Mouse (Mus musculus): ENCODE data around the gene 4930595D18Rik. TPM values are rescaled to one million over a fixed set of nuclear protein-coding genes. Genes with fewer than 3 reads are reported as not detected.

The 4930595D18Rik gene
- total and polyA plus RNA-seq, 3 experiments: 0.35 TPM; not detected in 2

GRCm38 (mm10) chr12:111196548-111196947 is 12.3 kb upstream of the 4930595D18Rik start:
- Histone ChIP-seq H3K9me3 (replicated peaks; ENCODE audit: insufficient read depth, low read length) (no peaks in the 10 kb centered on the region), H3K79me2 (ENCODE audit: control insufficient read depth, insufficient read depth, low read length, poor library complexity) (peaks cover 11% of the 10 kb centered on the region), H3K36me3 (ENCODE audit: control insufficient read depth in 1 of 2, insufficient read depth in 2 of 2, low read length in 2 of 2) (peaks cover 0 to 7% of the 10 kb centered on the region in 2 experiments; a peak in 1 of 4 replicates), H3K27ac (ENCODE audit: control insufficient read depth, low read depth, low read length) (no peak overlapping the region), H3K4me3 (ENCODE audit: control insufficient read depth in 1 of 2, insufficient read depth in 1 of 2, low read depth in 2 of 2, low read length in 2 of 2) (no peak overlapping the region), H3K4me1 (ENCODE audit: control insufficient read depth in 1 of 2, insufficient read depth in 2 of 2, low read length in 2 of 2) (no peaks in the 10 kb centered on the region), H3K9ac (ENCODE audit: control insufficient read depth, low read depth, low read length, poor library complexity, severe bottlenecking) (no peak overlapping the region), H3K27me3 (ENCODE audit: control insufficient read depth in 1 of 2, insufficient read depth in 2 of 2, low read length in 2 of 2) (no peaks in the 10 kb centered on the region)
- no peak for TF ChIP-seq ZMIZ1 (IDR thresholded peaks at IDR 0.05; ENCODE audit: low read depth, low read length)
- TF ChIP-seq ZC3H11A (IDR thresholded peaks at IDR 0.05; ENCODE audit: low read depth, low read length): no peak
- no peak for TF ChIP-seq UBTF (IDR thresholded peaks at IDR 0.05; ENCODE audit: borderline replicate concordance, insufficient read depth, low read depth, low read length)
- TF ChIP-seq ZKSCAN1 (IDR thresholded peaks at IDR 0.05; ENCODE audit: low read depth, low read length): no peak
- TF ChIP-seq RAD21 (IDR thresholded peaks at IDR 0.05; ENCODE audit: low read depth, low read length): no peak
- no peak for TF ChIP-seq SMC3 (IDR thresholded peaks at IDR 0.05; ENCODE audit: low read depth, low read length)
- no peak for TF ChIP-seq ELF1 (IDR thresholded peaks at IDR 0.05; ENCODE audit: low read depth, low read length)
- TF ChIP-seq MXI1 (IDR thresholded peaks at IDR 0.05; ENCODE audit: low read depth, low read length): no peak
- TF ChIP-seq JUND (IDR thresholded peaks at IDR 0.05; ENCODE audit: low read depth, low read length): no peak
- TF ChIP-seq CHD2 (IDR thresholded peaks at IDR 0.05; ENCODE audit: low read length): no peak
- no peak for TF ChIP-seq POLR2AphosphoS2 (IDR thresholded peaks at IDR 0.05; ENCODE audit: low read length)
- no peak for DNase-seq (ENCODE audit: low read depth, low spot score)

GRCm38 (mm10) chr12:111193331-111193730 is 9.0 kb upstream of the 4930595D18Rik start:
- no peaks in the 10 kb centered on the region for H3K4me1 ChIP-seq (ENCODE audit: control insufficient read depth in 1 of 2, insufficient read depth in 2 of 2, low read length in 2 of 2)

More at GRCm38 (mm10) chr12:111193331-111193730, 9.0 kb upstream of the 4930595D18Rik start:
- Histone ChIP-seq H3K36me3 (ENCODE audit: control insufficient read depth in 1 of 2, insufficient read depth in 2 of 2, low read length in 2 of 2) (peaks cover 0 to 11% of the 10 kb centered on the region in 2 experiments; a peak in 2 of 4 replicates), H3K9ac (ENCODE audit: control insufficient read depth, low read depth, low read length, poor library complexity, severe bottlenecking) (no peak overlapping the region), H3K27me3 (ENCODE audit: control insufficient read depth in 1 of 2, insufficient read depth in 2 of 2, low read length in 2 of 2) (no peaks in the 10 kb centered on the region), H3K9me3 (replicated peaks; ENCODE audit: insufficient read depth, low read length) (no peaks in the 10 kb centered on the region), H3K27ac (ENCODE audit: control insufficient read depth, low read depth, low read length) (no peak overlapping the region), H3K79me2 (ENCODE audit: control insufficient read depth, insufficient read depth, low read length, poor library complexity) (peaks cover 12% of the 10 kb centered on the region), H3K4me3 (ENCODE audit: control insufficient read depth in 1 of 2, insufficient read depth in 1 of 2, low read depth in 2 of 2, low read length in 2 of 2) (no peak overlapping the region)
- TF ChIP-seq TCF12 (IDR thresholded peaks at IDR 0.05; ENCODE audit: low read depth, low read length) (no peak), UBTF (IDR thresholded peaks at IDR 0.05; ENCODE audit: borderline replicate concordance, insufficient read depth, low read depth, low read length) (no peak), KAT2A (conservative IDR thresholded peaks at IDR 0.05; ENCODE audit: low read depth, low read length) (no peak), MXI1 (IDR thresholded peaks at IDR 0.05; ENCODE audit: low read depth, low read length) (no peak), ZKSCAN1 (IDR thresholded peaks at IDR 0.05; ENCODE audit: low read depth, low read length) (no peak), CHD2 (IDR thresholded peaks at IDR 0.05; ENCODE audit: low read length) (no peak), SMC3 (IDR thresholded peaks at IDR 0.05; ENCODE audit: low read depth, low read length) (no peak), POLR2AphosphoS2 (IDR thresholded peaks at IDR 0.05; ENCODE audit: low read length) (no peak), USF1 (IDR thresholded peaks at IDR 0.05; ENCODE audit: low read depth, low read length) (no peak), EP300 (IDR thresholded peaks at IDR 0.05; ENCODE audit: low read depth in 1 of 2, low read length in 2 of 2) (no peak), BHLHE40 (IDR thresholded peaks at IDR 0.05; ENCODE audit: borderline replicate concordance, low read depth, low read length) (no peak), CTCF (IDR thresholded peaks at IDR 0.05 in 2 of 3, conservative IDR thresholded peaks at IDR 0.05 in 1 of 3; ENCODE audit: control insufficient read depth in 1 of 3, insufficient read depth in 1 of 3, low read depth in 2 of 3, low read length in 3 of 3, poor library complexity in 1 of 3, severe bottlenecking in 1 of 3) (no peak), ELF1 (IDR thresholded peaks at IDR 0.05; ENCODE audit: low read depth, low read length) (no peak), MAX (IDR thresholded peaks at IDR 0.05; ENCODE audit: low read length) (no peak), MYB (IDR thresholded peaks at IDR 0.05; ENCODE audit: low read depth, low read length) (no peak), TBP (IDR thresholded peaks at IDR 0.05; ENCODE audit: low read depth, low read length) (no peak), GATA1 (IDR thresholded peaks at IDR 0.05; ENCODE audit: low read depth, low read length) (no peak), USF2 (IDR thresholded peaks at IDR 0.05; ENCODE audit: borderline replicate concordance in 1 of 2, insufficient read depth in 1 of 2, low read depth in 1 of 2, low read length in 2 of 2) (no peak), ZNF384 (IDR thresholded peaks at IDR 0.05; ENCODE audit: low read depth, low read length) (no peak)
- DNase-seq (ENCODE audit: low read depth, low spot score): no peak

Data from MEL (cell line).